Mouse (Mus musculus) brain, adult 2 months (tissue): ENCODE measurements around the gene Insl5.

Source experiments
- DNase-seq: peaks from one replicate; pipeline ENCODE4 v3.0.0; 2011; ENCODE audit warnings: low read depth, low spot score

Insl5 gene

GRCm38 (mm10) chr4:102990595-102991340 is 35.9 kb downstream of the Insl5 start:
- no peak for DNase-seq

- no peak for DNase-seq
Observed at GRCm38 (mm10) chr4:102990016-102990415, 36.6 kb downstream of the Insl5 start.

- no peak for DNase-seq
Observed at GRCm38 (mm10) chr4:102989391-102989790, 37.3 kb downstream of the Insl5 start.

- no peak for DNase-seq
Observed at GRCm38 (mm10) chr4:102988526-102988925, 38.1 kb downstream of the Insl5 start.

GRCm38 (mm10) chr4:102987756-102988155 is 38.9 kb downstream of the Insl5 start:
- DNase-seq: no peak

- DNase-seq: no peak
Observed at GRCm38 (mm10) chr4:102987325-102987724, 39.3 kb downstream of the Insl5 start.

GRCm38 (mm10) chr4:102986917-102987316 is 39.7 kb downstream of the Insl5 start:
- DNase-seq: peak; percentile 84

- no peak for DNase-seq
Observed at GRCm38 (mm10) chr4:102986173-102986572, 40.5 kb downstream of the Insl5 start.

GRCm38 (mm10) chr4:102981709-102982108 is 44.9 kb downstream of the Insl5 start:
- DNase-seq: no peak

GRCm38 (mm10) chr4:102979385-102979784 is 47.3 kb downstream of the Insl5 start:
- DNase-seq: no peak

GRCm38 (mm10) chr4:102978440-102978839 is 48.2 kb downstream of the Insl5 start, which contains the start of gene Tctex1d1:
TSS of gene Tctex1d1 (plus strand) at chr4:102978606.
- DNase-seq: no peak

GRCm38 (mm10) chr4:102977778-102978321 is 48.8 kb downstream of the Insl5 start:
- peak; percentile 31 for DNase-seq

- no peak for DNase-seq
Observed at GRCm38 (mm10) chr4:102976290-102977275, 50.1 kb downstream of the Insl5 start.

- DNase-seq: no peak
Observed at GRCm38 (mm10) chr4:102974172-102974571, 52.5 kb downstream of the Insl5 start.

- no peak for DNase-seq
Observed at GRCm38 (mm10) chr4:102972071-102972470, 54.6 kb downstream of the Insl5 start.

GRCm38 (mm10) chr4:102971159-102971558 is 55.5 kb downstream of the Insl5 start:
- no peak for DNase-seq

GRCm38 (mm10) chr4:102969599-102969998 is 57.0 kb downstream of the Insl5 start:
- DNase-seq: no peak
